Mouse (Mus musculus) frontal cortex, postnatal 10 days (tissue): Measurements from ENCODE around the gene Mmp11.

Experiments used
- DNase-seq, 2 experiments: peaks; one replicate each; pipeline ENCODE4 v3.0.0; 2022; ENCODE audit warnings: low spot score in 2 of 2, mixed read lengths in 1 of 2

Mmp11 gene

DNA sequence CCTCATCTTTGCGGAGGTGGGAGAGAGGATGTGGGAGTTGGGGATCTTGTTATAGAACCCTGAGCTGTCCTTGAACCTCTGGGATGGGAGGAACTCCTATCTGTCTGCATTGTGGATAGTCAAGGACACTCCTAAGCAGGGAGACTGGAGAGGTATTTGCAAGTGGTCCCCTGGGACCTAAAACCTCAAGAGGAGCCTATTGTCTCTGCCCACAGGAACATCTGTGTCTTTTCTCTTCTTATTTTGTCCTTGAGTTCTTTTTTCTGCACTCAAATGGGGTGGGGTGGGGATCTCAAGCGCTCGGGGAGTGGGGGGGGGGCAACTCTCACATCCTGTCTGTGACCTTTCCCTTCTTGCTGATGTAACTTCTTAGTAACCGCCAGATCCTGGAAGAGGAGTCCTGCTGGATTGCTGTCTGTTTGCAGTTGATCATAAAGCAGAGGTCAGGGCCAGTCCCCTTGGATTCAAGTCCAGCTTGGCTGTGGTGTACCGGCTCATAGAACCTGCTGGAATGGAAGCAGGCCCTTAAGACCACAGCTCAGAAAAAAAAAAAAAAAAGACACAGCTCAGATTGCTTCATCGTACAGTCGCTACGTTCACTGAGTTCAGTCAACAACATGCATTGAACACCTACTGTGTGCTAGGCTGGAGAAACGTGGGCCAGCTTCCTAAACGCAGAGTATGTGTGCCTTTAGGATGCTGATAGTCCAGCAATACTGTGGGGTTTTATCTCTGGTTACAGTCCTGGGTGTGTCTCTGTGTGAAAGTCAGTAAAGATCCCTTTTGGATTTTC is 1.8 kb upstream of the Mmp11 start:
- no peak for DNase-seq

DNA sequence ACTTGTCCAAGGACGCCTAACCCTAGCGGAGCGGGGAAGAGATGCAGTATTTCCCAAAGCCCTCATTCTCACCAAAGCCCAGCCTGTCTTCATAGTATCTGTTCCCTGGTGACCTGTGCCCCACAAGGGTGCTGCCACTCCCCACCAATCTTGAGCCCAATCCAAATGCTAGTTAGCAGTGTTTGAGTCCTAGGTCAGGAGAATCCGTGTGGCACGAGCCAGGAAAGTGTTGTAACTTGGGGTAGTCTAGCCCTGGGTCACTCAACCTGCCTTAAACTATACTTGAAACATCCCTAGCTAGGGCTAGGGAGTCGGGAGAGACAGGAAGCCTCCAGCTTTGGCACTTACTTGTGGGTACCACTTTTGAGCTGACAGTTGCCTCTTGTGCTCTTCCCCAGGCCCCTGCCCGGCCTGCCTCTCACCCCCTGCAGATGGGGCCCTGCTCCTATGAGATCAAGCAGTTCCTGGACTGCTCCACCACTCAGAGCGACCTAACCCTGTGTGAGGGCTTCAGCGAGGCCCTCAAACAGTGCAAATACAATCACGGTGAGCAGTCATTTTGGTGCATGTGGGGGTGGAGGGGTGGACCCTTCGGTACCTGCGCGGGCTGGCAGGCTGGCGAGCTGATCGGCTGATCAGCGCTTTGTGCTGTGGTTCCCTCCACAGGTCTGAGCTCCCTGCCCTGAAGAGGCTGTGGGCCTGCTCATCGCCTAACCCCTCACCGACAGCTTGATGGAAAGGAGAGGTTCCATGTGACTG is 792 bp upstream of the Mmp11 start:
- no peak for DNase-seq

DNA sequence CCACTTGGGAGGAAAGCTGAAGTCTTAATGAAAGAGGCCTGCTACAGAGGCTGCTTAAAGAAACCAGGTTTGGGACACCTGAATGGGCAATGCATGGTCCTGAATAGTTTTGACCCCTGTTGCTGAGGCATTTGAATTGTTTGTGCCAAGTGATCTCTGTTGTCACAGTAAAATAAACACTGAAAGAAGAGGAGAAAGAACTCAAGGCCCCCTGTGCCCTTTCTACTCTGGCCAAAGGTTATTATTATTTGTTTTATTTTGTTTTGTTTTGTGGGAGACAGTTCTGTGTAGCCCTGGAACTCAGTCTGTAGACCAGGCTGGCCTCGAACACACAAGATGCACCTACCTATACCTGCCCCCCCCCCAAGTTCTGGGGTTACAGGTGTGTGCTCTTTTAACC is 1.3 kb downstream of the Mmp11 start:
- DNase-seq, result no peak

DNA sequence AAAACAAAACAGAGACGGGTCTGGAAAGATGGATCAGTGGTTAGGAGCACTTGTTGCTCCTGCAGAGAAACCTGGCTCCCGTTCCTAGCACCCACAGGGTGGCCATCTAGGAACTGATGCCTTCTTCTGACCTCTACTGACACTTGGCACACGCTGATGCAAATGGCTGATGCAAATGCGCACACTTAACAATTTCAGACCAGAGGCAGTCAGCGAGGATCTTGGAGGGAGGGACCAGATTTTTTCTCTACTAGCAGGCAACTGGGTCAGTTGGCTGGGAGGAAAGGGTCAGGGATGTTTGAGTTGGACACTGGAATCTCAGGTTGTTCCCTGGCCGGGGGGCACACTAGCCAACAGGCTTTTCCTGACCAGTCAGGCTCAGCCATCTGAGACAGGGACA is 3.4 kb downstream of the Mmp11 start, which contains the start of gene Chchd10:
Gene Chchd10, plus strand, starts transcription at position 240 of the 400 bp plus-strand sequence.
- DNase-seq, result no peak

DNA sequence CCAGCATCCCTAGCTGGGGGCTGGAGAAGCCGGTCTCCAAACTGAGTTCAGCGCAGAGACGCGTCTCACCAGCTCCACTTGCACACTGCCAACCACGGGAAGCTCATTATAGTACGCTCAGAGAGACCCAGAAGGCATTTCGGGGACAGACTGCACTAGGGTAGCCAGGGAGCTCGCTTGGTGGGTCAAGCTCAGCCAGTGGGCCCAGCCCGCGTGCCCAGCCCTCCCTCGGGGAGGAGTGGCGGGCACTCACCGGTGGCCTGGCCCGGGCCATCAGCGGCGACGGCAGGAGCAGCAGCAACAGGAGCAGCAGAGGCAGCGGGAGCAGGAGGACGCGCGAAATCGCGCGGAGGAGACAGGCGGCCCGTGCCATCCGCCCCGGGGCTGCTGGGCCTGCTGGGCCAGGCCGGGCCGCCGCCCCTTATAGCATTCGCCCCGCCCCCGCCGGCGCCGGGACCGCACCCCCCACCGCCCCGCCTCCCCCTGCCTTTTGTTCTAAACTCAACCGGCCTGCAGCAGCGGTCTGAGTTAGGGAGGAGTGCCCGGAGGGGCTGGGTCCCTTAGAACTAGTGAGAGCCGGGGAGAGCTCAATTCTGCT is 4.1 kb downstream of the Mmp11 start:
- no peak for DNase-seq

DNA sequence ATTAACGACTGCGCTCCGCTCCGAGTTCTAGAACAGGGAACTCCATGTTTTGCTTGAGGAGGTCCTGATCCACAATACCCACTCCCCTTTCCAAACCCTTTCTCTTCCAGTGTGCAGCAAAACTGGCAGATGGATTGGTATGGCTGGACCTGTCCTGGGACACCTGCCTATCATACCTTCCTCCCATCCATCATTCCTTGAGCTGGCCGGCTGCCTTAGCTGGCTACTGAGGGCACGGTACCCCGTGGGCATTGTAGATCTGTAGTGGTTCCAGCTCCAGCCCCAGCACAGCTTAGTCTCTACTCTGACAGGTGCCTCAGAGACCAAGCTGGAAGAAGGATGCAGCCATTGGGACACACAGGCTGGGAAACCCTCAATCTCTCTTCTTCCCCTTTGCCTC is 5.0 kb downstream of the Mmp11 start:
- no peak for DNase-seq

DNA sequence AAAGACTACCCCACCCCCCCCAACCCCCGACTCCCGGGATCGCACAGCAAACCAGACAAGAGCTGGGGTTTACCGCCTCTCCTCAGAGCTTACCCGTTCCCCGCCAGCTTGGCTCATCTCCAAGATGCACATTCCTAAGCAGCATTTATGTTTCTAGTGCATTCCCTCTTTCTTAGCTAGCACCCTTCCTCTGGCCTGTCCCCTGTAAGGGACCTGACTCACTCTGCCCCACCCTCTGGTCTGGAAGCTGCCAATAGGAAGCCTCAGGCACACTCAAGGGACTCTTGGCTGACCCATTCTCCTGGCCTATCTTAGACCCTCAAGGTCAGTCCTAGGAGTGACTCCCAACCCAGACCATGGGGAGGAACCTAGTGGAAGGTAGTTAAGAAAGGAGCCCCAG is 6.0 kb downstream of the Mmp11 start:
- DNase-seq, result no peak

DNA sequence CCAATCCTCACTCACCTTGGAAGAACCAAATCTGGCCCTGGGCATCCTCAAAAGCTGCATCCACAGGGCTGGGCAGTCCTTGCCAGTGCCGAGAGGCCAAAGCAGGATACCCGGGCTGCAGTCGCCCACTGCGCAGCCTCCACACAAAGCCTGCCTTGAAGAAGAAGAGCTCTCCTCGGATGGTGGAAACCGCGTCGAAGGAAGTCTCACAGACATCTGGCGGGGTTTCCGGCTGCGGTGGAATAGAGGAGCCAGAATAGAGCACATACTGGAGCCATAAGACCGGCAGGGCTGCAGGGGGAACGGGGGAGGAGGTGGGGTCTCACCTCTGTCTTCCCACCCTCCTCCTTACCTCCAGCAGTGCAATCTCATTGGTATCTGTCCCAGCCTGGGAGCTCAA is 9.9 kb downstream of the Mmp11 start:
- DNase-seq, result no peak

DNA sequence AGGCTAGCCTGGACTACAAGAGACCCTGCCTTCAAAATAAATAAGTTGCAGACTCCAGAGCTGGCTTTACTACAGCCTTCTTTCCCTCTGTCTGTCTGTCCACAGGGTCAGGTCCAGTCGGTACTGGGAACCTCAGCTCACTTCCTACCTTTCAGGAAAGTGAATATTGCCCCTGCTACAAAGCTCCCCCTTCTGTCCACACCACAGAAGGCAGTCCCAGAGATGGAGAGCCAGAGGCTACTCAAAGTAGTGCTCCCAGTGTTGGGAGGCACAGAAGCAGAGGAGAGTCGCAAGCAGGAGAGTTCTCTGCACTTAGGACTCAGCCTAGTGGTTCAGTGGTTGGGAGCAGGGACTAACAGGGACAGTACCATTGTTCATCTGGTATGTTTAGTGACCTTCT is 12.0 kb downstream of the Mmp11 start:
- no peak for DNase-seq

DNA sequence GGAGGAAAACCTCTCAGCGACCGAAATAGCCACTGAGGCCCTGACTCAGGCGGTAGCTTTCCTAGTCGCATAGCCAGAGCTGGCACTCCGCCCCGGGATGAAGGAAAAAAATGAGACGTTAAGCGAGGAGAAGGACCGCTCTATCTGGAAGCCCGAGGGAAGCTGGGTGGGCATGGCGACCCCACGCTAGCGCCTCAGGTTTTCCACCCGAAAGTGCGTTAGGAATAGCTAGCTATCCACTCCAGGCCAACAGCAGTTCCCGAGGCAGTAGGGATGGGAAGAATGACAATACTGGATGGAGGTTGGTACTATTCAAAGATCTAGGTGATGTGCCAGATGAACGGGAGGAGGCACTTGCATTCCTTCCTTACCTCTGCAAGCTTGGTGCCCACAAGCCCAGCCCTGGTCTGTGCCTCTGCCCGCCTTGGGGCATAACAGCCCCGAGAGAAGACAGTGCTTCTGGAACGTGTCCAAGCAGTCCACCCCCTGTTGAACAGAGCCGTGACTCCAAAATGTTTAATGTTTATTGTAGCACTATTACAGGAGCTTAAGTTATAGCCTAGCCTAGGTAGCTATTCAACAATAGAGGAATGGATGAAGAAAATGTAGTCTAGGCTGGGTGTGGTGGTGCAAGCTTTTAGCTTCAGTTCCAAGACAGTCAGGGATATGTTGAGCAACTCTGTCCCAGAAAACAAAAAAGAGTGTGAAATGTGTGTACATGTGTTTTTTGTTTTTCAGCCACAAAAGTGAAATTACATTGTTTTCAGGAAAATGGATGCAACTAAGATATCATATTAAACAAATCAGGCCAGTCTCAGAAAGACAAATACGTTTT is 14.4 kb downstream of the Mmp11 start:
- DNase-seq, result peak in 1 of 2 experiments; percentile 29

DNA sequence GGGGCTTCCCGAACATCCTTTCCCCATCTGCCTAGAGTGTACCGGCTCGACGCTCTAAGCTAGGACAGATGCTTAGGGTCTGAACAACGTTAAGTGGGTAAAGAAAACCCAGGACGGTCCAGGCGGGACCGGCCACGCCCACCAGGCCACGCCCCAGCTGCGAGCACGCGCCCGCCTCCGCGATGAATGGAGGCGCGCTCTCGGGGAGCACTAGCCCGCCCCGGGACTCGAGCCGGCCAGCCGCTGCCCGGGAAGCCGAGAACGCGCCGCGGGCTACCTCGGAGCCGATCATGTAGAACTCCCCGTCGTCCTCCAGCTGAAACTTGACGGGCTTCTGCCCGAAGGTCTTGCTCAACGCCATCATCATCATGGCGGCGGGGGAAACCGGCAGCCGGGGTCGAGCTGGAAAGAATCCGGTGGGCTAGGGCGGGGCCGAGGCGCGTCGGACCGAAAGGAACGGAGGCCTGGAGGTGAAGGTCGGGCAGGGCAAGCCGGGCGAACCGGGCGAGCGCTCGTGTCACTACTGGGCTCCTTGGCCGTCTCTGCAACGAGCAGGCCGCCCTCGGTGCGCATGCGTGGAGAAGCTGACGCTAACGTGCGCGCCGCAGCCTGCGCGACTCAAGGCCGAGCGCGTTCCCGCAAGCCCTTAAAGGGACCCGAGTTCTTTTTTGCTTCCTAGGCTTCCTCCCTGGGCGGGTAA is 15.1 kb downstream of the Mmp11 start, which contains the start of gene Smarcb1:
Gene Smarcb1, minus strand, starts transcription at position 592 of the 700 bp plus-strand sequence.
- peak; percentile 90 to 94 for DNase-seq

DNA sequence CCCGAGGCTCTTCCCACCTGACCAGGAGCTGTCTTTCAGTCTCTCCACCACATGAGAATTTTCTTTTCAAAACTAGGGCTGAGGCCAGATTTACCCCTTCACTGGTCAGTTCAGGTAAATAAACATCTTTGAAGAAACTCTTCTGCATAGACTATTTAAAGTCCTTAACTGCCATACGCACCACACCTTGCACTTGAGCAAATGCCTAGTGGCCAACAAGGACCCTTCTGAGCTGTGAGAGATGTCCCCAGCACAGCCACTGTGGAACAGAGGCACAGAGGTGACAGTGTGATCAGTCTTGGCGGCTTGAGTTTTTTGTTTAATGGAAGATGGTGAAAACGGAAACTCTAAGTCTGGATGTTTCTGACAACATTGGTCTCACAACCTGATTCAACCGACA is 17.3 kb downstream of the Mmp11 start:
- no peak for DNase-seq

DNA sequence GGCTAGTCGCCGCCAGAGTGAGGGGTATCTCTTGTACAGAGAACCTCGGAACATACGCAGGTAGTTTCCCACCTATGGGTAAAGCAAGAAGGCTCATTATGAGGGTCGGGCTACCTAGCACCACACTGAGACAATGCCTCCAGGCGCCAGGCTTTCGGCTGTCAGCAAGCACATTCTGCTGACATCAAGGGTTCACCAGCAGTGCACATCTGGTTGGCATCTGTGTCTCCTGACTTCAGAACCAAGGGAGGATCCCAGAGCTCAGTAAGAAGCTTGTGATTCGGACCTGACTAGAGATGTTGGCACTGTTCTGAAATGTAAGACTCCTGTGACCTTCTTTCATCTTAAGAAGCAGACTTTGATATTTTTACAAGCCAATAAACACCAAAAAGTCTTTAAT is 19.5 kb downstream of the Mmp11 start:
- DNase-seq, result no peak

DNA sequence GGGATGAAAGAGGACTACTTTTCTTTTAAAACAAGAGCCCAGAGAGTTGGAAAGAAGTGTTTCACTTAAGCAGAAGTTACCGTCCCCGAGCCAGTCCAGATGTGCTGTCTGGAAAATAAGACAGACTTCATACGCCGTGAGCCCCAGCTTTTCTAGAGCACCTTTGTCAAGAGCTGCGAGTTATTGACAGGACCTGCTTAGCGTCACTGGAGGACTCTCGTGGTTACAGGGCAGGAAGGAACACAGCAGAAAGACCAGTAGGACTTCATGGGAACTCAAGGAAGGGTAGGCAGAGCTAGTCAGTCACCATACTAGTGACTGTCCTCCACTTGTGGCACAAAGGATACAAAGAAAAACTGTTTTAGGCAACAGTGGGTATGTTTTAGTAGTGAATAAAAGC is 20.7 kb downstream of the Mmp11 start:
- no peak for DNase-seq

DNA sequence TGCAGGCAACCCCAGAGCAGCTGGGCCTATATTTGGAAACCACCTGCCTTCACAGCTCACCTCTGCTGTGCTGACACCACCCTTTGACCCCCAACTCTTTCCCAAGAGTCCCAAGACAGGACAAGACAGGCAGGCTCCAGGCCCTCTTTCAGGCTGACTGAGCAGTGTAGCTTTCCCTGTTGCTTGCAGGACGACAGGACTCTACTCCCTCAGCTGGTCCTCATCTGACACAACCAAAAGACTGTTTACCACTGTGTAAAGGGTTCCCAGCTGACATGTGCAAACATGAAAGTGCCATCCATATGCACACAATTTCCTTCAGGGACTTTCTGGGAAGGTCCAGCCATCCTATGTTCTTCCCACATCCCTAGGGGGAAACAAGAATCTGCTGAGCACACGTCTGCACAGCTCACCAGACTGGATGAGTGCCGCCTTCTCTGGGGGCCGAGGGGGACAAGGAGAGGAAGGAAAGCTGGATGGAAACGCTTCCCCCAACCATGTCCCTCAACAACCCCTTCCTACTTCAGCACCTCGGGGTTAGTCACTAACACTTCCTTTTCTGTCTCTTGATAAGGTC is 23.2 kb downstream of the Mmp11 start:
- DNase-seq, result no peak

DNA sequence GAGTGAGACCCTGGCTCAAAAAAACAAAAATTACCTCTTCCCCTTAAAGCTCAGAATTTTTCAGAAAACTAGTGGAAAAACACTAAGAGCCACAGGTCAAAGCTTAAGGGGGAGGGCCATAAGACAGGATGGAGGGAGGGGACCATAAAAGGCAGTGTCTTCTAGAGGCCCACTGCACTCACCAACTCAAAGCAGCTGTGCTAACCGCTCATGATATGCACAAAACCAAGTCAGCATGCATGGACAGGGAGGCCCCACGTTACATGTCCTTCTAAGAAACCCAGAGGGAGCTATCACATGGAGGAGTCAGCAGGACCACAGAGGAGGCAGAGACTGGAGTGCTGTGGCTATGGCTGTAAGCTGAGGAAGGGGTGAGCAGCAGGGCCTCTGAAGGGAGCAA is 25.6 kb downstream of the Mmp11 start:
- no peak for DNase-seq

DNA sequence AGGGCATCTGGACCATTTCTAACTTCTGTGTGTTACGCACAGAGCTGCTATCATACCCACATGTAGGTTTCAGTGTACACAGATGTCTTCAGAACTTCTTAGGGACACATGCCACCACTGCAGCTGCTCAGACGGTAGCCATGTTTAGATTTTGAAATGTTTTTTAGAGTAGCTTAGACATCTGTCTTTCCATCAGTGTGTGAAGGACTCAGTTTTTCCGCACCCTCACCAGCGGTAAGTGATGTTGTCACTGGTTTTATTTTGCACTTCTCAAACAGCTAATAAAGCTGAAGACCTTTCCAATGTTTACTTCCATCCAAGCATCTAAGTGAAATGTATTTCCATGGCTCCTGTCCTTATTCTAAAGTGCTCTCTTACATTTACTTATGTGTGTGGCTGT is 29.4 kb downstream of the Mmp11 start:
- no peak for DNase-seq

DNA sequence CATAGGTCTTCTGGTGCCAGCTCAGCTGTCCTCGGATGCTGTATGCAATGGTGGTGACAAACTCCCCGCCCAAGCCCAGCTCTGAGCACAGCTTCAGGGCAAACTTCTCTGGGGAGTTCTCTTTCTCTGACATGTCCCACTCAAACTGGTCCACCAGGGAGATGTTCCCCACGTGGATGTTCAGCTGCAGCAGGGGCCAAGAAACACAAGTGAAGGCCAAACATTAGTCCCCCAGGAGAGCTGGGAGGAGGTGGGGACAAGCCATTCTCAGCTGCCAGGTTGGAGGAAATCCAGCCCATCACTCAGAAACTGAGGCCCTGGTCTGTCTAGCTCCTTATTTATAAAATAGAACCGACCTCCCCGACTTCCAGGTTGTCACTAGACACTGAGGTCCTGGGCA is 31.9 kb downstream of the Mmp11 start:
- no peak for DNase-seq

DNA sequence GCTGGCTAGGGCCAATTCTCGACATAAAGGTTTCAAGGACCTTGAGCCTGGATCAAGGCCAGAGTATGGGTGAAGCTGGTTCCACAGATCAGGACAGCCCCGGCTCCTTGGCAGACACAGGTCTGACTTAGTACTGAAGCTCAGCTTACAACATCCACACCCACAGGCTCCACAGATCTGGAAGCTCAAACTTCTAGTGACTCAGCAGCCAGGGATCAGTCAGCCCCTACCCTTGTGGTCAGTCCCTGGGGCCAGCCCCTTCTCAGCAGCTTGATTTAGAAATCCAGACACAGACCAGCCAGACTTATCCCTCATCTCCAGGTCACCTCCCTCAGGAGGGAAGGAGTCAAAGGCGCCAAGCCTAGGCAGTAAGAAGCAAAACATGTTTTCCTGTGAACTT is 37.5 kb downstream of the Mmp11 start:
- DNase-seq, result no peak

DNA sequence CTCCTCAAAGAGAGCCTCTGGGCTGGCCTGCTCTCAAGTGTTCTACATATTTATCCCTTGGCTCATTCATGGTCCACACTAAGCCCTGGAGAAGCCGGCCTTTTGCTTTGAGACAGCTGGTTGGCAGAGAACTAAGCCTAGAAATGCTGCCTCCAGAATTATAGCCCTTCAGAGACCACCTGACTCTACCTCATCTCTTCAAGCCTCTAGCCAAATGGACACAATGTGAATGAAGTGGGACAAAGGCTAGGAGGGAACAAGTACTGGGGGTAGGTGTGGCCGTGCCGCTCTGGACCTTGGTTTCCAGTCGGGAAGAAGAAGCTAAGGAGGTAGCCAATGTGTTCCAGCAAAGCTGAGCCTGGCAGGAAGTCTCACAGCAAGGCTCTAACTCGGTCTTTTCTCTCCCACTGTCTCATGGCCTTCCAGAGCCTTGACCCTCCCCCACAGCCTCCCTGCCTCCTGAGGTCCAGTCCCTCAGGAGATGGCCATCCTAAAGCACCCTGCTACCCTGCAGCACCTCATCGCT is 38.2 kb downstream of the Mmp11 start:
- DNase-seq, result no peak

DNA sequence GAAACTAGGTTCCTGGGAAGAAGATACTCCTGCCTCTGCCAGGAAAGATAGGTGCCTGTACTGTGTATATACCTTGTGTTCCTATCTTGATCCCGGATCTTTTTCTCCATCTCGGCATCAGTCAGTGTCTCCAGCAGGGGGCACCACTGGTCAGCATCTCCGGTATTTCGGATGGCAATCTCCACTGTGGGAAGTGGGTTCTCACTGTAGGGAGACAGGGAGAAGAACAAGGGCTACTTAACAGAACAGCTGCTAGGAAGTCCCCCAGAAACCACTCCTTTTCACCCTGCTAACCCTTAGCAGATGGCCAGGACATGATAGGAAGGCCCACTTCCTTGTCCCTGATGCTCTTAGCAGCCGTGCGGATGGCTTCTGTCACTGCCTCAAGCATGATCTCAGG is 38.9 kb downstream of the Mmp11 start:
- peak in 1 of 2 experiments; percentile 58 for DNase-seq
